Mouse (Mus musculus) adrenal gland, adult 2 months (tissue): ENCODE results near the gene Pxn. TPM values are rescaled to one million over a fixed set of nuclear protein-coding genes. Genes with fewer than 3 reads are reported as not detected.

ENCODE experiments used
- DNase-seq: peaks from one replicate; pipeline ENCODE4 v3.0.0; 2021
- long read RNA-seq: library from polyadenylated mRNA; stranded (forward); transcript quantifications from one replicate; pipeline ENCODE4 v2.0.0, GENCODE M21; 2021
- polyA plus RNA-seq: library from polyadenylated mRNA; depleted of rRNA; stranded (reverse); fragments of >200 nt; gene quantifications from 2 replicates; pipeline ENCODE4 v1.2.3, GENCODE M21; 2012; rRNA removed
- total RNA-seq, 2 experiments: library from RNA; stranded (reverse); gene quantifications; 2 replicates each; pipeline ENCODE4 v1.2.3; 2021

Pxn gene
- total RNA-seq: 10 to 100 TPM; 39.4 to 47.2 TPM
- 66.9 and 67.5 TPM in 2 replicates for polyA plus RNA-seq
- long read RNA-seq, transcript Pxn-201 (11 exons, 3,706 nt): major isoform, 24 of 45 reads
- long read RNA-seq, partial matches to known transcripts: 15 of 45 reads
- long read RNA-seq, other reads (novel, unspliced or antisense): 2 of 45 reads

GRCm38 (mm10) chr5:115506454-115507201, at the start of gene Pxn:
Gene Pxn (plus strand): TSS chr5:115506676.
- DNase-seq: peak; percentile 96

- no peak for DNase-seq
These were observed 47.6 kb upstream of the Pxn start for GRCm38 (mm10) chr5:115458918-115459317.

GRCm38 (mm10) chr5:115464408-115465115, 41.9 kb upstream of the Pxn start:
- no peak for DNase-seq

- DNase-seq: no peak
These were observed 40.6 kb upstream of the Pxn start, which contains the start of gene Pla2g1b for GRCm38 (mm10) chr5:115465642-115466420. Gene Pla2g1b (plus strand): TSS chr5:115466262.

GRCm38 (mm10) chr5:115469791-115470190, 36.7 kb upstream of the Pxn start:
- DNase-seq: no peak

- no peak for DNase-seq
These were observed 35.5 kb upstream of the Pxn start for GRCm38 (mm10) chr5:115470766-115471531.

- no peak for DNase-seq
These were observed 33.3 kb upstream of the Pxn start for GRCm38 (mm10) chr5:115473191-115473590.

- DNase-seq: peak; percentile 75
These were observed 32.2 kb upstream of the Pxn start for GRCm38 (mm10) chr5:115474174-115474828.

GRCm38 (mm10) chr5:115475337-115476106, 31.0 kb upstream of the Pxn start:
- DNase-seq: peak; percentile 60

GRCm38 (mm10) chr5:115476107-115476727, 30.3 kb upstream of the Pxn start:
- DNase-seq: no peak

- DNase-seq: no peak
These were observed 26.9 kb upstream of the Pxn start for GRCm38 (mm10) chr5:115479561-115479960.

GRCm38 (mm10) chr5:115480101-115480500, 26.4 kb upstream of the Pxn start:
- DNase-seq: no peak

- DNase-seq: no peak
These were observed 23.8 kb upstream of the Pxn start for GRCm38 (mm10) chr5:115482390-115483265.

- no peak for DNase-seq
These were observed 23.1 kb upstream of the Pxn start for GRCm38 (mm10) chr5:115483385-115483784.

GRCm38 (mm10) chr5:115483947-115484920, 22.2 kb upstream of the Pxn start, which contains the start of gene Sirt4:
Gene Sirt4 (minus strand): TSS chr5:115484725.
- DNase-seq: peak; percentile 88

- no peak for DNase-seq
These were observed 21.5 kb upstream of the Pxn start for GRCm38 (mm10) chr5:115484996-115485395.
